Mouse (Mus musculus): ENCODE results near the gene Gm42417.

DNA sequence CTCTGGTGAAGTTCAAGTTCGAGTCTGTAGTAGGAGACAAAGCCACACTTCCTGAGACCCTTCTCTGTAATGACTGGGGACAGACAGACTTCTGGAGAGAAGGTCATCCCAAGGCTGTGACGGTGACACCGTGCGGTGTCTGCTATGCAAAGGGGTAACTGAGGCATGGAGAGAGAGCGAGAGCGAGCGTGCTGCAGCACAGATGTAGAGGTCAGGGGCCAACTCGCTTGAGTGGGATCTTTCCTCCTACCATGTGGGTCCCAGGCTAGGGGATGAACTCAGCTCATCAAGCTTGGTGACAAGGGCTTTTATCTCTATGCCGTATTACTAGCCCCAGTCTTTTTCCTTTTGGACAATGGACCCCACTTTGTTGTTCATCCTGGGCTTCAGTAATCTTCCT lies 52.1 kb downstream of the Gm42417 start:
- TF ChIP-seq CTCF (IDR thresholded peaks at IDR 0.05; ENCODE audit: insufficient read depth, low read length) (no peak), POLR2A (IDR thresholded peaks at IDR 0.05; ENCODE audit: borderline replicate concordance, extremely low read depth, low read depth, low read length) (no peak)
